Comparison of ENCODE assay signal across 9 mouse cellular contexts in genomic region chr7:30233387-30233786, GRCm38 (mm10). TPM values are rescaled to one million over a fixed set of nuclear protein-coding genes. Genes with fewer than 3 reads are reported as not detected.
DNase-seq lines count a peak whose midpoint lies in the region; ATAC-seq lines count a peak whose summit lies in the region.
"Had no signal": no experiment of that assay in that cellular context is flagged by ENCODE, and none has a peak within 500 bp of the region (broad histone marks: within the 10 kb centered on the region; RNA-seq: fewer than 3 reads in every experiment).

No protein-coding gene starts in this region.

- H3K4me1 ChIP-seq in hindbrain, embryonic 10.5 days (replicated peaks): peaks cover 25% of the 10 kb centered on the region
- H3K4me1 ChIP-seq in hindbrain, embryonic 11.5 days (replicated peaks; ENCODE audit: control insufficient read depth, insufficient read depth, low read length): peaks cover 5% of the 10 kb centered on the region
- peaks cover 23% of the 10 kb centered on the region for H3K4me1 ChIP-seq in embryonic facial prominence, embryonic 15.5 days
- peaks cover 5% of the 10 kb centered on the region for H3K4me1 ChIP-seq in limb, embryonic 11.5 days (ENCODE audit: control insufficient read depth, insufficient read depth, low read length)

- WGBS in hindbrain, embryonic 10.5 days: 90% methylated on average over 20 of the region's 20 CpGs
- WGBS in hindbrain, embryonic 11.5 days: 90% methylated on average over 20 of the region's 20 CpGs
- WGBS in embryonic facial prominence, embryonic 15.5 days: 84% methylated on average over 20 of the region's 20 CpGs
- 88% methylated on average over 20 of the region's 20 CpGs for WGBS in limb, embryonic 11.5 days

- no peak for DNase-seq in hindbrain, embryonic 10.5 days (ENCODE audit: low spot score)
- no peak for DNase-seq in hindbrain, embryonic 11.5 days (ENCODE audit: low spot score)
- DNase-seq in cerebellum, adult 11-12 months: peak; percentile 69
- no peak for DNase-seq in limb, embryonic 11.5 days (ENCODE audit: low spot score)
- DNase-seq in testis, postnatal 10 days (ENCODE audit: low spot score): peak; percentile 70
- no peak for DNase-seq in frontal cortex, postnatal 25 days (ENCODE audit: low spot score in 2 of 2)
- no peak for DNase-seq in adrenal gland, postnatal 4 days (ENCODE audit: low spot score in 2 of 2)

- peak overlapping the region; percentile 79 for H3K4me3 ChIP-seq in hindbrain, embryonic 10.5 days
- H3K4me3 ChIP-seq in hindbrain, embryonic 11.5 days (ENCODE audit: low read depth, low read length): no peak overlapping the region
- peak overlapping the region; percentile 82; the same call in 1 of the 2 replicates for H3K4me3 ChIP-seq in embryonic facial prominence, embryonic 15.5 days (replicated peaks)
- H3K4me3 ChIP-seq in limb, embryonic 11.5 days (ENCODE audit: low read depth, low read length): peak overlapping the region; percentile 57; the same call in 1 of the 2 replicates

- H3K27me3 ChIP-seq in hindbrain, embryonic 10.5 days (ENCODE audit: insufficient read depth, poor library complexity, severe bottlenecking): no peaks in the 10 kb centered on the region
- no peaks in the 10 kb centered on the region for H3K27me3 ChIP-seq in hindbrain, embryonic 11.5 days (ENCODE audit: control insufficient read depth, insufficient read depth, low read length)
- no peaks in the 10 kb centered on the region for H3K27me3 ChIP-seq in embryonic facial prominence, embryonic 15.5 days
- H3K27me3 ChIP-seq in limb, embryonic 11.5 days (ENCODE audit: control insufficient read depth, insufficient read depth, low read length): no peaks in the 10 kb centered on the region

- no peak for ATAC-seq in hindbrain, embryonic 11.5 days (ENCODE audit: low FRiP score)
- ATAC-seq in embryonic facial prominence, embryonic 15.5 days (ENCODE audit: insufficient number of reproducible peaks, low FRiP score, low TSS enrichment, low read depth): no peak
- ATAC-seq in limb, embryonic 11.5 days (ENCODE audit: insufficient number of reproducible peaks, low FRiP score, low TSS enrichment, low read depth): no peak

- no peak overlapping the region for H3K9ac ChIP-seq in hindbrain, embryonic 11.5 days (ENCODE audit: low read depth, low read length)
- no peak overlapping the region for H3K9ac ChIP-seq in embryonic facial prominence, embryonic 15.5 days
- H3K9ac ChIP-seq in limb, embryonic 11.5 days (ENCODE audit: low read length): no peak overlapping the region

- H3K27ac ChIP-seq in hindbrain, embryonic 10.5 days: no peak overlapping the region
- H3K27ac ChIP-seq in hindbrain, embryonic 11.5 days (ENCODE audit: low read depth, low read length): no peak overlapping the region
- H3K27ac ChIP-seq in embryonic facial prominence, embryonic 15.5 days (replicated peaks): no peak overlapping the region
- H3K27ac ChIP-seq in limb, embryonic 11.5 days (replicated peaks; ENCODE audit: low read depth, low read length): no peak overlapping the region

- H3K36me3 ChIP-seq in hindbrain, embryonic 10.5 days: peaks cover 40% of the 10 kb centered on the region
- H3K36me3 ChIP-seq in hindbrain, embryonic 11.5 days (ENCODE audit: control insufficient read depth, insufficient read depth, low read length): no peaks in the 10 kb centered on the region
- peaks cover 22% of the 10 kb centered on the region for H3K36me3 ChIP-seq in embryonic facial prominence, embryonic 15.5 days
- 0 out of 2 replicates have a peak, but pooled peaks cover 4% of the 10 kb centered on the region for H3K36me3 ChIP-seq in limb, embryonic 11.5 days (ENCODE audit: control insufficient read depth, insufficient read depth, low read length)

- no peak overlapping the region; the same call in 1 of the 2 replicates for H3K4me2 ChIP-seq in hindbrain, embryonic 11.5 days (replicated peaks; ENCODE audit: low read depth, low read length)
- peak overlapping the region; percentile 79 for H3K4me2 ChIP-seq in embryonic facial prominence, embryonic 15.5 days (replicated peaks)
- H3K4me2 ChIP-seq in limb, embryonic 11.5 days (ENCODE audit: low read depth, severe bottlenecking): peak overlapping the region; percentile 78; the same call in 1 of the 2 replicates

- H3K9me3 ChIP-seq in hindbrain, embryonic 10.5 days: no peaks in the 10 kb centered on the region
- no peaks in the 10 kb centered on the region for H3K9me3 ChIP-seq in hindbrain, embryonic 11.5 days (ENCODE audit: control insufficient read depth, low read length)
- H3K9me3 ChIP-seq in embryonic facial prominence, embryonic 15.5 days (replicated peaks): no peaks in the 10 kb centered on the region
- no peaks in the 10 kb centered on the region for H3K9me3 ChIP-seq in limb, embryonic 11.5 days (ENCODE audit: control insufficient read depth, low read length)

RNA-seq across cellular contexts. Expression of gene Tbcb, which starts 1.3 kb away (rescaled TPM):
- 276 and 312 TPM in 2 replicates for polyA plus RNA-seq in hindbrain, embryonic 10.5 days (2016; fragmentation: Nextera tagmentation; extraction: Ambion mirVana)
- 278 and 293 TPM in 2 replicates for polyA plus RNA-seq in hindbrain, embryonic 11.5 days (2014; fragmentation: Nextera tagmentation; extraction: Ambion mirVana)
- 172 and 177 TPM in 2 replicates for polyA plus RNA-seq in embryonic facial prominence, embryonic 15.5 days (2015; fragmentation: Nextera tagmentation; extraction: Ambion mirVana)
- 232 and 241 TPM in 2 replicates for polyA plus RNA-seq in limb, embryonic 11.5 days (2014; fragmentation: Nextera tagmentation; extraction: Ambion mirVana)
- 10 to 100 TPM; 84.3 to 85.1 TPM for total RNA-seq in adrenal gland, postnatal 4 days (2021)

RNA-seq across cellular contexts. Expression of gene Polr2i, which starts 1.6 kb away (rescaled TPM):
- polyA plus RNA-seq in hindbrain, embryonic 10.5 days (2016; fragmentation: Nextera tagmentation; extraction: Ambion mirVana): 167 and 177 TPM in 2 replicates
- polyA plus RNA-seq in hindbrain, embryonic 11.5 days (2014; fragmentation: Nextera tagmentation; extraction: Ambion mirVana): 171 and 176 TPM in 2 replicates
- polyA plus RNA-seq in embryonic facial prominence, embryonic 15.5 days (2015; fragmentation: Nextera tagmentation; extraction: Ambion mirVana): 155 and 160 TPM in 2 replicates
- 182 and 186 TPM in 2 replicates for polyA plus RNA-seq in limb, embryonic 11.5 days (2014; fragmentation: Nextera tagmentation; extraction: Ambion mirVana)
- 10 to 100 TPM; 82.1 to 84.3 TPM for total RNA-seq in adrenal gland, postnatal 4 days (2021)

RNA-seq across cellular contexts. Expression of gene Ovol3, which starts 2.1 kb away (rescaled TPM):
- polyA plus RNA-seq in hindbrain, embryonic 10.5 days (2016; fragmentation: Nextera tagmentation; extraction: Ambion mirVana): not detected in 2 replicates
- not detected in 2 replicates for polyA plus RNA-seq in hindbrain, embryonic 11.5 days (2014; fragmentation: Nextera tagmentation; extraction: Ambion mirVana)
- polyA plus RNA-seq in embryonic facial prominence, embryonic 15.5 days (2015; fragmentation: Nextera tagmentation; extraction: Ambion mirVana): 0.31 and 0.39 TPM in 2 replicates
- polyA plus RNA-seq in limb, embryonic 11.5 days (2014; fragmentation: Nextera tagmentation; extraction: Ambion mirVana): 0.27 TPM in 1 of 2 replicates, not detected in the other
- not detected for total RNA-seq in adrenal gland, postnatal 4 days (2021)
- polyA plus RNA-seq: spleen, adult 2 months had no signal

RNA-seq across cellular contexts. Expression of gene Capns1, which starts 34.8 kb away (rescaled TPM):
- 65.1 and 72.5 TPM in 2 replicates for polyA plus RNA-seq in hindbrain, embryonic 10.5 days (2016; fragmentation: Nextera tagmentation; extraction: Ambion mirVana)
- polyA plus RNA-seq in hindbrain, embryonic 11.5 days (2014; fragmentation: Nextera tagmentation; extraction: Ambion mirVana): 56.3 and 64.0 TPM in 2 replicates
- polyA plus RNA-seq in embryonic facial prominence, embryonic 15.5 days (2015; fragmentation: Nextera tagmentation; extraction: Ambion mirVana): 111 and 113 TPM in 2 replicates
- 53.1 and 53.7 TPM in 2 replicates for polyA plus RNA-seq in limb, embryonic 11.5 days (2014; fragmentation: Nextera tagmentation; extraction: Ambion mirVana)
- total RNA-seq in adrenal gland, postnatal 4 days (2021): 100 to 1,000 TPM; 418 to 431 TPM

RNA-seq across cellular contexts. Expression of gene Thap8, which starts 46.5 kb away (rescaled TPM):
- polyA plus RNA-seq in hindbrain, embryonic 10.5 days (2016; fragmentation: Nextera tagmentation; extraction: Ambion mirVana): 0.25 and 0.50 TPM in 2 replicates
- polyA plus RNA-seq in hindbrain, embryonic 11.5 days (2014; fragmentation: Nextera tagmentation; extraction: Ambion mirVana): 0.25 and 0.32 TPM in 2 replicates
- polyA plus RNA-seq in embryonic facial prominence, embryonic 15.5 days (2015; fragmentation: Nextera tagmentation; extraction: Ambion mirVana): 0.34 and 0.49 TPM in 2 replicates
- 0.16 and 0.19 TPM in 2 replicates for polyA plus RNA-seq in limb, embryonic 11.5 days (2014; fragmentation: Nextera tagmentation; extraction: Ambion mirVana)
- under 1 TPM; 0.54 to 0.70 TPM for total RNA-seq in adrenal gland, postnatal 4 days (2021)

Comparison
In these comparisons a context has a peak if more than half of its experiments do, and no peak if none do; other contexts are left out.
1. DNase-seq: peak in cerebellum, adult 11-12 months (single experiment) and testis, postnatal 10 days (single experiment); none in hindbrain, embryonic 10.5 days (single experiment), hindbrain, embryonic 11.5 days (single experiment), limb, embryonic 11.5 days (single experiment), frontal cortex, postnatal 25 days (0 of 2) and adrenal gland, postnatal 4 days (0 of 2).